Mouse (Mus musculus) C2C12 (cell line): ENCODE data around the gene 1700088E04Rik. TPM values are rescaled to one million over a fixed set of nuclear protein-coding genes. Genes with fewer than 3 reads are reported as not detected.

ENCODE experiments used
- H3K27me3 ChIP-seq: one replicate; pipeline ENCODE4 v1.6.1; 2011; ENCODE audit not compliant: control insufficient read depth, insufficient read depth, insufficient read length
- H3K36me3 ChIP-seq: one replicate; pipeline ENCODE4 v1.6.1; 2011; ENCODE audit not compliant: control insufficient read depth, insufficient read depth
- H3K4me3 ChIP-seq: one replicate; pipeline ENCODE4 v1.5.1; 2011; ENCODE audit warnings: mild to moderate bottlenecking, control low read depth; ENCODE audit not compliant: poor library complexity, insufficient read depth, severe bottlenecking
- H3K79me2 ChIP-seq: one replicate; pipeline ENCODE4 v1.6.1; 2011; ENCODE audit not compliant: control insufficient read depth, insufficient read depth
- H3K79me3 ChIP-seq: one replicate; pipeline ENCODE4 v1.6.1; 2011; ENCODE audit warnings: low read depth, control low read depth
- H3ac ChIP-seq: one replicate; pipeline ENCODE3; 2011; ENCODE audit warnings: low read depth; ENCODE audit not compliant: control insufficient read depth, insufficient read length
- CEBPB ChIP-seq: IDR thresholded peaks from one replicate; pipeline ENCODE4 v1.6.1; 2011; ENCODE audit warnings: low read depth, mild to moderate bottlenecking, control low read depth, moderate library complexity
- CTCF ChIP-seq: IDR thresholded peaks from one replicate; pipeline ENCODE4 v1.5.1; 2011; ENCODE audit not compliant: control insufficient read depth, insufficient read depth, insufficient read length
- FOSL1 ChIP-seq: IDR thresholded peaks from one replicate; pipeline ENCODE4 v1.8.0; 2011; ENCODE audit warnings: mild to moderate bottlenecking, low read length; ENCODE audit not compliant: poor library complexity, insufficient read depth, severe bottlenecking
- MAX ChIP-seq: IDR thresholded peaks from one replicate; pipeline ENCODE4 v1.6.1; 2011; ENCODE audit warnings: mild to moderate bottlenecking, control low read depth
- MYOD1 ChIP-seq: IDR thresholded peaks from one replicate; pipeline ENCODE4 v1.6.1; 2011; ENCODE audit warnings: low read depth; ENCODE audit not compliant: control insufficient read depth, insufficient read length
- MYOG ChIP-seq: IDR thresholded peaks from one replicate; pipeline ENCODE4 v1.6.1; 2011; ENCODE audit not compliant: control insufficient read depth, insufficient read length; ENCODE audit errors: extremely low read depth
- USF1 ChIP-seq: IDR thresholded peaks from one replicate; pipeline ENCODE4 v1.6.1; 2011; ENCODE audit warnings: low read depth, mild to moderate bottlenecking, control low read depth, moderate library complexity
- polyA plus RNA-seq: library from polyadenylated mRNA; unstranded; fragments of >200 nt; fragmentation: generic; extraction: Trizol; gene quantifications from one replicate; pipeline ENCODE4 v1.2.1, GENCODE M21; 2012; ENCODE audit warnings: missing spikeins

1700088E04Rik gene
- polyA plus RNA-seq, 1 experiment: 5.6 TPM

DNA sequence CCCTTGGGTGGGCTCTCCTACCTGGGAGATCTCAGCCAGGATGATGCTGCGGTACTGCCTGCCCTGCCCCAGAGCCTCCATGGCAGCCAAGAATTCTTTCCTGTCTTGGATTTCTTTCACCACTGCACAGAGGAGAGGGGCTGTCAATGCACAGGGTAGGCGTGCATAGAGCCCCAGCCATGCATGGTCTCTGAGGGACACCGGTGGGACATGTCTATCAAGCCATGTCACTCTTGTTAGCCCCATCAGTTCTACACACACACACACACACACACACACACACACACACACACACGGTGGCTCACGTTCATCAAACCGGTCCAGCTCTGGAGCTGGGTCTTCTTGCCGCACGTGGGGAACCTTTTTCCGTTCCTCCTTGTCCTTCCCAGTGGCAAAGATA is 5.7 kb downstream of the 1700088E04Rik start:
- Histone ChIP-seq H3K79me3 (no peaks in the 10 kb centered on the region), H3ac (no peak overlapping the region), H3K36me3 (peaks cover 32% of the 10 kb centered on the region), H3K4me3 (no peak overlapping the region), H3K79me2 (no peaks in the 10 kb centered on the region), H3K27me3 (no peaks in the 10 kb centered on the region)
- TF ChIP-seq CEBPB (no peak), USF1 (no peak), CTCF (no peak), MAX (no peak), FOSL1 (no peak), MYOD1 (no peak), MYOG (no peak)

DNA sequence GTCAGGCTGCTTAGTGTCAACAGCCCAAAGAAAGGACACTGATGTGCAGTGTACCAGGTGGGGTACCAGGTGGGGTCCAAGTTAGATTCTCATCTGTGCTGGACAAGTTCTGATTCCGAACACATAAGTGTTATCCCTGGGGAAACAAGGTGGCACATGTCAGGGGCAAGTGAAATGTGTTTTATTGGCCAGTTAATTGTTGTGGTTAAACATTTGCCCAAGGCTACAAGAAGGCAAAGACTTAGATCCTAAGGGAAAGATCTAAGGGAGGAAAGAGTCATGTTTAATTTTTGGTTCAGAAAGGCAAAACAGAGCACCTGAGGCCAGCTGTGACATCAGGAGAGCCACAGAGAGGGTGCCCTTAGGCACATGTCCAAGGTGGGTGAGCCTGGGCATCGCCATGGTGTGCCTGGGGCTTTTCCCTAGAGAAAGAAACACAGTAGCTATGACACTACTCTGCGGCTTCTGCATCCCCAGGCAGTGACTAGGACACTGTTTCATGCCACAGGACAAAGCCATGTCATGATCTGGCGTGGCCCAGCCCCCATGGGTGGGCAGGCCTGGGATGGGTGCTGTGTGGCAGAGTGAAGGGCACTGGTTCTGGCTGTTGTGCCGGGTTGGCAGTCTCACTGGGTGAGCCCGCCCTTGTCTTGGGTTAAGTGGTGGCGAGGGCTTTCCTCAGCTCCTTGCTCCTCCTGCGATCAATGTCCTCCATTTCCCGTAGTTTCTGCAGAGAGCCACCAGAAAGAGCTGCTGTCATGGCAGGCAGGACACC is 6.4 kb downstream of the 1700088E04Rik start:
- Histone ChIP-seq H3K79me2 (no peaks in the 10 kb centered on the region), H3K4me3 (no peak overlapping the region), H3K79me3 (no peaks in the 10 kb centered on the region), H3K27me3 (no peaks in the 10 kb centered on the region), H3K36me3 (peaks cover 39% of the 10 kb centered on the region), H3ac (no peak overlapping the region)
- TF ChIP-seq CEBPB: no peak
- TF ChIP-seq CTCF: no peak
- TF ChIP-seq MYOD1: no peak
- TF ChIP-seq FOSL1: no peak
- TF ChIP-seq MYOG: no peak
- no peak for TF ChIP-seq MAX
- no peak for TF ChIP-seq USF1

DNA sequence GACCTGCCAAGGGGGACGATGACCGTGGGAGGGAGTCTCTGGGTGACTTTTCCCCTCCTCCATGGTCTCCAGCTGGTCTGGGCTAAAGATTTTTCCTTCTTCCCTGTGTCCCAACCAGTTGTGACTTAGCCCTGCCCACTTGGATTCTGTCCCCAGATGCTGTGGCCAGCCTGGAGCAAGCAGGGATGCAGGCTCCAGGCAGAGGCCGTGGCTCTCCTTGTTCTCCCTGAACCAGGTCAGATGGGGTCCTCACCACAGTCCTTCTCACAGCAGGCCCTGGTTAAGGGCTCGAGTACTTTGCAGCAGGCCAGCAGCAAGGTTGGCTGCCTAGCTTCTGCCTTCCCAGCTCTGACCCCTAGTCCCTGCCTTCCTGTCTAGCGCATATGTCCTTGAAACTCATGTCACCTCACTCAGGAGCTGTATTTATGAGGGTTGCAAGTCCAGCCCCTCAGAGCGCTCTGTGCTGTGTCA is 7.8 kb downstream of the 1700088E04Rik start:
- no peaks in the 10 kb centered on the region for H3K27me3 ChIP-seq
- H3K4me3 ChIP-seq: no peak overlapping the region
- H3K36me3 ChIP-seq: peaks cover 53% of the 10 kb centered on the region
- H3K79me3 ChIP-seq: no peaks in the 10 kb centered on the region
- no peak for TF ChIP-seq FOSL1
- no peak overlapping the region for H3ac ChIP-seq
- no peaks in the 10 kb centered on the region for H3K79me2 ChIP-seq

DNA sequence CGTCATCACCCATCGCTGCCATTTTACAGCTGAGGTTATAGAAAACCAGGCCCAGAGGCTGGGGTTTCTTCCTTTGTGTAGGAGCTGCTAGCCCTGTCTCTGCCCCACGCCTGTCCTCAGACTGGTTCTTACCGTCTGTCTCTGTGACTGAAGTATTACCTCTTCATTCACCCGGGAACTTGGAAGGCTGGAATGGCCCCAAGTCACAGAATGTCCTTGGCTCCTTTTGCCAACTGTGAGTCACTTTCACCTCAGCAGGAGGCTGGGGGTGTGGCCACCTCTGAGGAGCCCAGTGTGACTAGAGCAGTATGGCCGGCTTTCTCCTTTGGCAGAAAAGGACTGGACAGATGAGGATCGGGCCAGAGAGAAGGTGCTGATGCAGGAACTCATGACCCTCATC is 9.6 kb downstream of the 1700088E04Rik start:
- TF ChIP-seq FOSL1: no peak
- peak; percentile 22 for TF ChIP-seq MAX
- no peak for TF ChIP-seq MYOG
- TF ChIP-seq USF1: no peak
- no peak overlapping the region for H3K4me3 ChIP-seq
- H3K36me3 ChIP-seq: peaks cover 70% of the 10 kb centered on the region
- no peaks in the 10 kb centered on the region for H3K27me3 ChIP-seq
- H3ac ChIP-seq: no peak overlapping the region
- no peaks in the 10 kb centered on the region for H3K79me3 ChIP-seq
- H3K79me2 ChIP-seq: no peaks in the 10 kb centered on the region

DNA sequence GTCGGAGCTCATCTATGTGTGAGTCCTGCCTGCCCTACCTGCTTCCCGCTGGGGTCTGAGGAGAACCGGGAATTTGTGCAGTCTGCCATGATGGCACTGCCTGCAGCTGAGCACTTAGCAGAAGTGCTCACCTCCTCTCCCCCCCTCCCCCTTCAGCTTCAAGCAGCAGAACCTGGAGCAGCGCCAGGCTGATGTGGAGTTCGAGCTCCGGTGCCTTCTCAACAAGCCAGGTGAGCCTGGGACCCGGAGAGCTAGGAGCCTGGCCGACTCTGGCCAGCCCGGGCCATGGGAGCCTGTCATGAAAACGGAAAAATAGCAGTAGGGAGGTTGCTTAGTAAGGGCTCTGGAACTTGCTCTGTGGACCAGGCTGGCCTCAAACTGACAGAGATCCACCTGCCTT is 10.3 kb downstream of the 1700088E04Rik start:
- Histone ChIP-seq H3ac (no peak overlapping the region), H3K79me3 (no peaks in the 10 kb centered on the region), H3K36me3 (peaks cover 75% of the 10 kb centered on the region), H3K27me3 (no peaks in the 10 kb centered on the region), H3K79me2 (no peaks in the 10 kb centered on the region), H3K4me3 (no peak overlapping the region)
- TF ChIP-seq MAX (no peak), MYOG (no peak), CTCF (no peak), CEBPB (no peak), MYOD1 (no peak), FOSL1 (no peak), USF1 (no peak)

DNA sequence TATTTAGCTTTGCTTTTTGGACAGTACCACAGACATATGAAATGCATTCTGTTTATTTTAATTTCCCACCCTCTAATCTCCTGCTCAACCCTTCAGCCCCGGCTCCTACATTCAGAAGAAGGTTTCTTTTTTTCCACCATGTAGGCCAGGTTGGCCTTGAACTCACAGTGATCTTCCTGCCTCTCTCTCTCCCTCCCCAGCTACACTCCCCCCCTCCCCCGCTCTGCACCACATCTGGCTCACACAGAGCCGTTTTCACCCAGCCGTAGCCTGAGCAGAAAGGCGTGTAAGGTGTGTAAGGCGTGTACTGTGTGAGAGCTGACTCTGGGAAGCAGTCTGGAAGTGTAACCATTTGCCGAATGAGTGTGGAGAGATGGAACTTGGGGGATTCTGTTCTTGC is 11.7 kb downstream of the 1700088E04Rik start:
- Histone ChIP-seq H3ac (no peak overlapping the region), H3K4me3 (no peak overlapping the region), H3K79me3 (no peaks in the 10 kb centered on the region), H3K27me3 (no peaks in the 10 kb centered on the region), H3K79me2 (no peaks in the 10 kb centered on the region), H3K36me3 (peaks cover 88% of the 10 kb centered on the region)
- TF ChIP-seq FOSL1: no peak
